Mouse (Mus musculus) Patski (cell line): ENCODE measurements around the gene Scap. TPM values are rescaled to one million over a fixed set of nuclear protein-coding genes. Genes with fewer than 3 reads are reported as not detected.

Source experiments
- ATAC-seq: fragments of 100-300 bp; one replicate; pipeline ENCODE4 v1.8.0; 2021
- CTCF ChIA-PET: fragments of 350-600 bp; sonication (Branson Sonifier 250); formaldehyde crosslinking; loops from one replicate; lab custom pipeline; 2022; ENCODE audit warnings: inconsistent platforms; lab: Charles Lee
- POLR2A ChIA-PET: fragments of 350-600 bp; sonication (Branson Sonifier 250); formaldehyde crosslinking; loops from one replicate; lab custom pipeline; 2022; ENCODE audit warnings: antibody characterized with exemption, inconsistent platforms; lab: Charles Lee
- DNase-seq: peaks from one replicate; pipeline ENCODE4 v3.0.0-alpha.2; 2011; ENCODE audit warnings: low read depth, low spot score
- H3K27me3 ChIP-seq: fragments of 371-371 bp; one replicate; pipeline ENCODE4 v1.5.1; 2021
- CTCF ChIP-seq: fragments of 100-300 bp; IDR thresholded peaks from one replicate; pipeline ENCODE4 v1.5.1; 2021
- in situ Hi-C: fragments of 300-500 bp; cut with MboI; formaldehyde crosslinking; loops from 3 replicates; pipeline ENCODE4 v1.11.1; 2018; ENCODE audit warnings: low pct_unique_long_range_greater_than_20kb, mixed read lengths
- polyA plus RNA-seq: library from polyadenylated mRNA; unstranded; gene quantifications from one replicate; pipeline ENCODE4 v1.2.3, GENCODE M21; 2021

Gene Scap
- polyA plus RNA-seq: 54.7 TPM

DNA sequence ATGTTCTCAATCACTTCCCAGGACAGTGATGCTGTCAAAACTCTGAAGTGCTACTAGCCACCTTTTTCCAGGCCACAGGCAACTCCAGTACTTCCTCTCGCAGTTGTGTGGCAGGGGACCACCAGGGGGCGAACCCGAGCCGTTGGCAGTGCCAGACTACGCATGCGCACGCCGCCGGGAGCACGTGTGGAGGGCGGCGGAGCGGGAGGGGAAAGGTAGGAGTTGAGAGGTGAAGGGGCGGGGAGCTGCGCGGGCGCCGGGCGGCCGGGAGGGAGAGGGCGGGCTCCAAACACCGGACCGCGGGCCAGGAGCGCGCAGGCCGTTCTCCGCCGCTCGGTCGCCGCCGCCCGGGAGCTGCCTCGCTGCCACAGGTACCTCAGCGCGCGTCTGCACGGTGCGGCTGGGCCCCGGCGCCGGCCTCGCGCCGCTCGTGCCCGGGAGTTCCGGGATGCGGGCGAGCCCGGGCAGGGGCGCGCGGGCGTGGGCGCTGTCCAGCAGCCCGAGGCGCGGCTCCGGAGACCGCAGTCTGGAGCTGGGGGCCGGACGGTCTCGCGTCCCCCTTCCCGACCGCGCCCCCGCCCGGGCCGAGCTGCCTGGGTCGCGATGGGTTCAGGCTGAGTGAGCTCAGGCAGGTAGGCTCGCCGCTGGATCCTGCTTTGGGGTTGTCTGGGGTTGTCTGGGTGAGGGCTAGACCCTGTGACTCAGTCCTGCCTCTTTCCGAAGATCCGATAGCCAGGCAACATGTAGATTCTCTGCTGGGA, at the start of gene Scap:
Scap (plus strand) TSS at position 154 of the 761 bp plus-strand sequence.
- peak; percentile 59 for DNase-seq
- in situ Hi-C loops: no loop called here
- POLR2A ChIA-PET: interaction anchor here (0.9 to 1.2 kb wide), 3 partner anchors 13 to 75 kb away, joined by 3 read pairs; partner anchors contain the start of gene Ptpn23
- CTCF ChIA-PET: interaction anchor here (0.6 to 1.6 kb wide), 12 partner anchors 9 to 78 kb away, joined by 3 to 8 read pairs (median 4); partner anchors contain the start of gene Elp6
- peak; percentile 74 for ATAC-seq
- no peaks in the 10 kb centered on the region for H3K27me3 ChIP-seq
- peak; percentile 99 for TF ChIP-seq CTCF

DNA sequence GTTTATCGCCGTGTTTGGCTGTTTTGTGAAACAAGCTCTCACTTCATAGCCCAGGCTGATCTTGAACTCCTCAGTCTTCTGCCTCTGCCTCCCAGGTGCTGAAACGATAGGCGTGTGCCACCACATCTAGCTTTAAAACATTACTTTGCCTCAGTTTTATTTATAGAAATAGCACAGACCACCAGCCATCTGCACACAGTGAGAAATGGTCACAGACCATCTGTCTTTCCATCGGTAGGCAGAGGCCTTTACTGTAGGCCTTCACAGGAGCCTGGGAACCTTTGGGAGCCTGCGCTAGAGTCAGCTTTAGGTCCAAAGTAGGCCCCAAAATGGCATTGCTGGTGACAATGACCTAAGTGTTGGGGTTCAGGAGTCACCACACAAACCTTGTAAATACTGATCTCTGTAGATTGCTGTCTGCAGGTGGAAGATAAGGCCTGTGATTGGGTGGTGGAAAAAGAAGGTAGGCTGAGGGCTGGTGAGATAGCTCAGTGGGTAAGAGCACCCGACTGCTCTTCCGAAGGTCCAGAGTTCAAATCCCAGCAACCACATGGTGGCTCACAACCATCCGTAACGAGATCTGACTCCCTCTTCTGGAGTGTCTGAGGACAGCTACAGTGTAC, 48.9 kb upstream of the Scap start:
- ChIA-PET CTCF (no interaction called here), POLR2A (no interaction called here)
- in situ Hi-C loops: no loop called here
- ATAC-seq (no peak), DNase-seq (no peak)
- H3K27me3 ChIP-seq: peaks cover 3% of the 10 kb centered on the region
- TF ChIP-seq CTCF: no peak

DNA sequence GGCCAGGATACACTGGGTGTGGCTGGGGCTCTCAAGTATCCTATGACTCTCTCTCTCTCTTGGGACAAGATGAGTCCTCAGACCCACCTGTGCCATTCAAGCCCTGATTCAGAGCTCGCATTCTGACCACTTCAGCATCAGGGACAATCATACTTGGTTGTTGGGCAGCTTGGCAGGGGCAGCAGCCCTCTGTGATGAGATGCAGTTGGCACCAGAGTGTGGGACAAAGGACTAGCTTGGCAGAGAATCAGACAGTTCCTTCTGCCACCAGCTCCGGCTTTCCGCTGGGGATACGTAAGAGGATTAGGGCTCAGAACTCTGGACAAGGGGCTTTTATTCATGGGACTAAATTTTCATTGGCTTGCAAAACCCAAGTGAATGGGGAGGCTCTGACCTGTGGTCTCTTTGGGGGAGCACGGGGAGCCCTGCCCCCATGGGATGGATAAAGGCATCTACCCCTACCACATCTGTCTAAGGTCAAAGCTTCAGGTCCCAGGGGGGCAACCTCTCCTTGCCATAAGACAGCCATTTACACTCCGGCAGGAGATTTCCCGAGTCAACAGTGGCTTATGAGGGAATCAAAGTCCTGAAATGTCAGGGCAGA, 45.7 kb upstream of the Scap start:
- ChIA-PET POLR2A (no interaction called here), CTCF (interaction anchor here (1.2 kb wide), 1 partner anchor 10 kb away, joined by 3 read pairs; no protein-coding TSS in a partner anchor)
- no peak for DNase-seq
- TF ChIP-seq CTCF: no peak
- H3K27me3 ChIP-seq: peaks cover 3% of the 10 kb centered on the region
- no peak for ATAC-seq
- in situ Hi-C loops: no loop called here

DNA sequence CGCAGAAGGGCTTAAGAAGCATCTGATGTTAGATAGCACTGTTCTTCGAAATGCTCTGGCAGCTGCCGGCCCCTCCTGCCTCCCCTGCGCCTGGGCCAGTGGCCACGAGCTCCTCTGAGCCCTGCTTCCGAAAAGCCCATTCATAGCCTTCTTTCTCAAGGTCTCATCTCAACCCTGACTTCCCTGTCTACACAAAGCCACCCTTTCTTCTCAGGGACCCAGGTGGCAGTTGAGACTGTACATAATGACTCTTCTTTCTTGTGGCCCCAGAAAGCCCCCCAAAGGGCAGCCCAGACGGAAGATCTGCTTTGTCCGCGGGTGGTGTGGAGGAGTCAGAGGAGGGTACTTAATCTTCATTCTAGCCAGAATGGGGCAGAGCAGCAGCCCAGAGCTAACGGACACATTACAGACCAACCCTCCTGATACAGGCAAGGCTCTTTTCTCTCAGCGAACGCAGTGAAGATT, 39.8 kb upstream of the Scap start:
- DNase-seq (no peak), ATAC-seq (no peak)
- in situ Hi-C loops: loop anchor here (5.0 kb wide), 1 partner anchor 46 kb away; no protein-coding TSS in a partner anchor
- CTCF ChIA-PET: no interaction called here
- no peak for TF ChIP-seq CTCF
- peaks cover 3% of the 10 kb centered on the region for H3K27me3 ChIP-seq
- POLR2A ChIA-PET: no interaction called here

DNA sequence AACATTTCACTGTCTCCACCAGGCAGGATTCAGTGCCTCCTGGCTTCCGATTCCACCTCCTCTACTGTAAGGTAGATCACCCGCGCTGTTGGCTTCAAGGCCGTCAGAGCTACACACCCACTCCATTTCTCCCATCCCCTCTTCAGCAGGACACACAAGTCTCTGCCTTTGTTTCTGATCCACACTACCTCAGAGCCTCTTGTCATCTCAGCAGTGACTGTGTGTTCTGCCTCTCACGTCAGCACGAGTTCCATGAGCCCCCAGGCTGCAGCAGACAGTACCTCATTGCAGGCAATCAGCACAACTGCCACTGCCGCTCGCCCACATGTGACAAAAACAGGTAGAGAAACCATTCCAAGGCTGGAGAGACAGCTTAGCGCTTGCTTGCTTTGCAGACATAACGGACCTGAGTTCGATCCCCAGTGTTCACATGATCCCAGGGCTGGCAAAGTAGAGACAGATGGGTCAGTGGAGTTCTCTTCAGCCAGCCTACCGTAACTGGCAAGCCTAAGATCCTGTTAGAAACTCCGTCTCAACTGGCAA, 39.1 kb upstream of the Scap start:
- ATAC-seq (no peak), DNase-seq (no peak)
- in situ Hi-C loops: loop anchor here (5.0 kb wide), 1 partner anchor 47 kb away; no protein-coding TSS in a partner anchor
- CTCF ChIA-PET: no interaction called here
- TF ChIP-seq CTCF: no peak
- peaks cover 1% of the 10 kb centered on the region for H3K27me3 ChIP-seq
- POLR2A ChIA-PET: no interaction called here

DNA sequence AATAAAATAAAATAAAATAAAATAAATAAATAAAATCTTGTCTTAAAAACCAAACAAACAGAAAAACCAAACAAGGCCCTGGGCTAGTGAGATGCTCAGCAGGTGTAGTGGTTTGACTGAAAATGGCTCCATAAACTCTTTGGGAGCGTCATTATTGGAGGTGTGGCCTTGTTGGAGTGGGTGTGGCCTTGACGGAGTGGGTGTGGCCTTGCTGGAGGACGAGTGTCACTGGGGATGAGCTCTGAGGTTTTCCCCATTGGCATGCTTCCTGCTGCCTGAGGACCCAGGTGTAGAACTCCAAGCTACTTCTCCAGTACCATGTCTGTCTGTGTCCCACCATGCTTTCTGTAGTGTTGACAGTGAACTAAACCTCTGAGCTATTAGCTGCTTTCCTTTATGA, 38.3 kb upstream of the Scap start:
- DNase-seq (no peak), ATAC-seq (no peak)
- ChIA-PET POLR2A (no interaction called here), CTCF (interaction anchor here (1.3 kb wide), 1 partner anchor 12 kb away, joined by 5 read pairs; no protein-coding TSS in a partner anchor)
- H3K27me3 ChIP-seq: no peaks in the 10 kb centered on the region
- TF ChIP-seq CTCF: no peak
- in situ Hi-C loops: loop anchor here (5.0 kb wide), 1 partner anchor 47 kb away; no protein-coding TSS in a partner anchor

DNA sequence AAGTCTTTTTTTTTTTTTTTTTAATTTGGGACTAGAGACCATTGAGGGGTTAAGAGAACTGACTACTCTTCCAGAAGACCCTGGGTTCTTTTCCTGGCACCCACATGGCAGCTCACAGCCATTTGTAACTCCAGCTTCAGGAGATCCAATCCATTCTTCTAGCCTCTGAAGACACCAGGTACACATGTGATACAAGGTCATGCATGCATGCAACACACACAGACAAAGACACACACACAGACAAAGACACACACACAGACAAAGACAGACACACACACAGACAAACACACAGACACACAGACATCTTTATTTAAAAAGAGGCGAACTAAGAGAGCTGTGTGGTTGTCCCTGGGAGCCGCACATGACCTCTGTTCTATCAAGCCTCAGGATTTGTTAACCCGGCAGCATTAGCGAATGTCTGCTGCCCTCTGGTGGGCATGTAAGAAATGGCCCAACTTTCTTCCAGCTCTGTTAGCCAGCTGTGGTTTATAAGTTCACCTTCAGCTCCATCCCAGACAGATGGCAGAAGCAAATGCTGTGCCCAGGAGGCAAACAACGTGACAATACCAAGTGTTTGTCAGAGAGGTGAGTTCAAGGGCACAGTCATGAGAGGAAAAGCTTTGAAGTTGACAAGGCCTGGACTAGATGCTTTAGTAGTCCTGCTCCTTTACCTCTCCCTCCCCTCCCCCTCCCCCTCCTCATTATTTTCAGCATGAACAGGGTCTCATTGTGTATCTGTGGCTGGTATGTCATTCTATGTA, 36.0 kb upstream of the Scap start:
- DNase-seq: peak; percentile 44
- CTCF ChIA-PET: interaction anchor here (0.5 to 1.9 kb wide), 12 partner anchors 9 to 405 kb away, joined by 3 to 6 read pairs (median 4); no protein-coding TSS in a partner anchor
- TF ChIP-seq CTCF: peak; percentile 91
- POLR2A ChIA-PET: no interaction called here
- in situ Hi-C loops: no loop called here
- H3K27me3 ChIP-seq: no peaks in the 10 kb centered on the region
- ATAC-seq: peak; percentile 39

DNA sequence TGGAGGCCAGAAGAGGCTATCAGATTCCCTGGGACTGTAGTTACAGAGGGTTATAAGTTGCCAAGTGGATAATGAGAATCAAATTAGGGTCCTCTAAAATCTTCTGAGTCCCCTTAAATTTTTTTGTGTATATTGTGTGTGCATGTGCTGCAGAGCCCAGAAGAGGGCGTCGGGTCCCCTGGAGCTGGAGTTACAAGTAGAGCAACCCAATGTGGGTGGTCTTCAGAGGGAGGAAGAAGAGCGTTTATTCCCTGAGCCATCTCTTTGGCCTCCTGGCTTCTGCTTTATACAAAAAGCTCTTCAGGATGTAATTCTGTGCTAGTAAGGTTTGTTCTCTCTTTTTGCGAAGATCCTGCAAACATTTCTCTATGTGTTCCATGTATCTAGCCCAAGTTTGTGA, 28.6 kb upstream of the Scap start:
- peak; percentile 9 for ATAC-seq
- TF ChIP-seq CTCF: peak; percentile 83
- ChIA-PET CTCF (interaction anchor here (0.7 to 1.7 kb wide), 3 partner anchors 9 to 52 kb away, joined by 3 to 6 read pairs (median 4); no protein-coding TSS in a partner anchor), POLR2A (no interaction called here)
- DNase-seq: no peak
- in situ Hi-C loops: no loop called here
- no peaks in the 10 kb centered on the region for H3K27me3 ChIP-seq

DNA sequence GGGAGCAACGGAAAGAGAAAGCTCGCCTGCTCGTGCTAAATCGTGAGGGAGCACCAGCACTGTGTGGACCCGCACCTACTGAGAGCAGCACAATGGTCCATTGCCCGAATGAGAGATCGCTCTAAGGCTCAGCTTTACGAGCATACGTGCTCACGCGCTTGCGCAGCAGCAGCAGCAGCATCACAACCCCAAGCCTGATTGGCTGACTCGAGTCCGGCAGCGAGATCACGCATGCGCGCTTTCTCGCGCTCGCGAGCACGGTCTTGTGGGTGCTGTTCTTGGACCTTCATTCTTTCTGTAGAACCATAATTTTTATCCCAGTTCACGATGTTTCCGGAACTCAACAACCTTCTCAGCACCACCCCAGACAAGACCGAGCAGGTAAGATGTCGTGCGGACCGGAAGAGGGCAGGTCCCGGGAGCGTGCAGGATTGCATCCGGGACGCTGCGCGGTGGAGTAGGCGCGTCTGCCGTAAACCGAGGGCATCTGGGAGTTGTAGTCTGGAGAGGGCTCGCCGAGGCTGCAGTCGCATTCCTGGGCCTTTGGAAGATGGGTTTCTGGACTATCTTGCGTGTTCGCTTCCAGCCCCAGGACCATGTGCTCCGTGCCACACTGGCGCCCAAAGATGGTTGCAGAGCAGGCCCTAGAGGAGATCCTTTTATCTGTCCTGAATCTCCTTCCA, 28.0 kb upstream of the Scap start, which contains the start of gene Elp6:
Elp6 (plus strand) TSS at position 205 of the 683 bp plus-strand sequence.
- no peaks in the 10 kb centered on the region for H3K27me3 ChIP-seq
- in situ Hi-C loops: no loop called here
- DNase-seq: peak; percentile 75
- CTCF ChIA-PET: interaction anchor here (0.7 to 1.7 kb wide), 4 partner anchors 9 to 51 kb away, joined by 3 to 6 read pairs (median 4); partner anchors contain the start of gene Scap
- peak; percentile 97 for ATAC-seq
- no peak for TF ChIP-seq CTCF
- POLR2A ChIA-PET: interaction anchor here (0.7 kb wide), 1 partner anchor 29 kb away, joined by 3 read pairs; no protein-coding TSS in a partner anchor
